Mouse (Mus musculus) lung, embryonic 15.5 days (tissue): ENCODE measurements around the gene Brsk2. TPM values are rescaled to one million over a fixed set of nuclear protein-coding genes. Genes with fewer than 3 reads are reported as not detected.

Experiments used
- ATAC-seq: fragments of 200-750 bp; cut with Nextera tagmentation; 2 replicates; pipeline ENCODE4 v1.8.0; 2017; ENCODE audit warnings: moderate number of reproducible peaks, borderline replicate concordance; ENCODE audit not compliant: low FRiP score, low TSS enrichment; ENCODE audit errors: extremely low read depth
- H3K27ac ChIP-seq: fragments of 300-500 bp; sonication (generic); 2 replicates; pipeline ENCODE4 v1.5.1; 2015; ENCODE audit warnings: moderate library complexity, mild to moderate bottlenecking, inconsistent platforms
- H3K27me3 ChIP-seq: fragments of 300-500 bp; sonication (generic); 2 replicates; pipeline ENCODE4 v1.6.1; 2015; ENCODE audit warnings: inconsistent platforms
- H3K36me3 ChIP-seq: fragments of 300-500 bp; sonication (generic); 2 replicates; pipeline ENCODE4 v1.6.1; 2015; ENCODE audit warnings: inconsistent platforms
- H3K4me1 ChIP-seq: fragments of 300-500 bp; sonication (generic); 2 replicates; pipeline ENCODE4 v1.6.1; 2015; ENCODE audit warnings: inconsistent platforms
- H3K4me2 ChIP-seq: fragments of 300-500 bp; sonication (generic); 2 replicates; pipeline ENCODE4 v1.6.1; 2015; ENCODE audit warnings: inconsistent platforms, mild to moderate bottlenecking, moderate library complexity
- H3K4me3 ChIP-seq: fragments of 300-500 bp; sonication (generic); 2 replicates; pipeline ENCODE4 v1.5.1; 2015; ENCODE audit warnings: mild to moderate bottlenecking, inconsistent platforms
- H3K9ac ChIP-seq: fragments of 300-500 bp; sonication (generic); 2 replicates; pipeline ENCODE4 v1.6.1; 2015; ENCODE audit warnings: inconsistent platforms
- H3K9me3 ChIP-seq: fragments of 300-500 bp; sonication (generic); 2 replicates; pipeline ENCODE4 v1.6.1; 2016; ENCODE audit warnings: inconsistent platforms
- WGBS: fragments of 180-500 bp; shearing (Covaris S2); methylation state at CpG from one replicate; pipeline ENCODE4 v1.1.7; 2015; 5-methylcytosine and 5-hydroxymethylcytosine counted together
- polyA plus RNA-seq: library from polyadenylated mRNA; unstranded; fragments of >200 nt; fragmentation: Nextera tagmentation; extraction: Ambion mirVana; gene quantifications from 2 replicates; pipeline ENCODE4 v1.2.1, GENCODE M21; 2015

Gene Brsk2
- polyA plus RNA-seq, 1 experiment from 2014 or later: 0.69 TPM

DNA sequence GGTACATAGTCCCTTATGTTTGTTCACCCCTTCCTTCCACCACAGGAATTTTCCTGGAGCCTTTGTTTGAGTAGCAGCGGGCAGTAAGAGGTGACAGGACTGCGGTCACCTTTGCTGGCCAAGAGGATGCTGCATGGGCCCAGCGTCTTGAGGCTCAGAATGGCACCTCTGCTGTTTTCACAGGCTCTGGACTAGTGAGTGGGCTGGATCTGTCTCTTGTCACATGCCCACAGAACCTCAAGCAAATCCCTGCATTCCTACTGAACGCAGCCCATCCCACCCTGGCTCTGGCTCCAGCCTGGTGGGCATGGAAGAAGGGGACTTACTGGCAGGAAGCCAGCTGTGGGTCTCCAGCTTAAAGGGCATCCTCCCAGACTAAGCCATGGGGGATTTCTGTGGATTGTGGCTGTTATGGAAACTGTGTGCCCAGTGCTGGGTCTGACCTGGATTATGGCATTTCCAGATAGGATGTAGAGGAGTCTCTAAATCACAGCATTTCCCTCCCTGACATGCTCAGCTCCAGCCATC, 8.0 kb downstream of the Brsk2 start:
- Histone ChIP-seq H3K27ac (no peak overlapping the region), H3K27me3 (peaks cover 11% of the 10 kb centered on the region; the same call in 1 of the 2 replicates), H3K4me2 (no peak overlapping the region), H3K9me3 (no peaks in the 10 kb centered on the region), H3K36me3 (no peaks in the 10 kb centered on the region), H3K4me3 (no peak overlapping the region), H3K4me1 (no peaks in the 10 kb centered on the region), H3K9ac (no peak overlapping the region)
- 78% methylated on average over 4 of the region's 4 CpGs for WGBS
- no peak for ATAC-seq

DNA sequence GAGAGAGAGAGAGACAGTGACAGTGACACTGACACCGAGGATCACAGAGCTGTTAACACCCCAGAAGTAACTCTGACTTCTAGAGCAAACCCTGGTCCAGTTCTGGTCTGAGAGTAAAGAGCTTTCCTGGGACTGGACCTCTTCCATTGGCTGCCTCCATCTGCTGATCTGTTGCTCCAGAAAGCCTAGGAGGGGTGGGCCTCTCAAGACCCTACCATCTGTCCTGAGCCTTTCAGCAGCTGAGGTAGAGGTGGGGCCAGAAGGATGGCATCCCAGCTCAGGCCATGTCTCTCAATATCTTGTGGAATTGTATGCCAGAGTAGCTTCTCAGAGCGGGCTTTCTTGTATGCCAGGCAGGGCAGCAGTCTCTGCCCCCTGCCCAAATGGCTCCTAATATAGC, 8.7 kb downstream of the Brsk2 start:
- 61% methylated on average over 2 of the region's 2 CpGs for WGBS
- peaks cover 5% of the 10 kb centered on the region; the same call in 1 of the 2 replicates for H3K27me3 ChIP-seq
- no peak for ATAC-seq
- H3K27ac ChIP-seq: no peak overlapping the region
- no peaks in the 10 kb centered on the region for H3K9me3 ChIP-seq
- no peaks in the 10 kb centered on the region for H3K4me1 ChIP-seq
- H3K4me3 ChIP-seq: no peak overlapping the region
- no peak overlapping the region for H3K4me2 ChIP-seq
- H3K9ac ChIP-seq: no peak overlapping the region
- no peaks in the 10 kb centered on the region for H3K36me3 ChIP-seq

DNA sequence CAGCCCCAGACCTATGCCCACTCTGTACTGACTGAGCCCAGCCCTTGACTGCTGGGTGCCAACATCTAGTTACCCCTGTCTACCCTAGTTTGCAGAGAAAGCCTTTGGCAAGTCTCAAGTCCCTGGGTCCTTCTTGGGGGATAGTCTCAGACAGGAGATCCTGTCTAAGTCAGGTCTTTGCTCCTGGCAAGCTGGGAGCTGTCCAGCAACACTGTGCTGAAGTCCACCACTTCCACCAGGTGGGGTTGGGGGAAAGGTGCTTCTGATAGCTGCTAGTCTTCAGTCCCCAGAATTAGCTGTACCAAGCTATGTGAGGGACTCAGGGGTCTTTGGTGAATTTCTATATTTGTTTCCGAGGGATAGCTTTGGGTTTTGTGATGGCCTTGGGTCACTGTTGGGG, 9.6 kb downstream of the Brsk2 start:
- no peak for ATAC-seq
- no peaks in the 10 kb centered on the region; the same call in 1 of the 2 replicates for H3K27me3 ChIP-seq
- no peak overlapping the region for H3K9ac ChIP-seq
- no peak overlapping the region for H3K4me2 ChIP-seq
- H3K4me3 ChIP-seq: no peak overlapping the region
- no peak overlapping the region for H3K27ac ChIP-seq
- H3K36me3 ChIP-seq: no peaks in the 10 kb centered on the region
- H3K4me1 ChIP-seq: no peaks in the 10 kb centered on the region
- 63% methylated on average over 1 of the region's 1 CpGs for WGBS
- no peaks in the 10 kb centered on the region for H3K9me3 ChIP-seq

DNA sequence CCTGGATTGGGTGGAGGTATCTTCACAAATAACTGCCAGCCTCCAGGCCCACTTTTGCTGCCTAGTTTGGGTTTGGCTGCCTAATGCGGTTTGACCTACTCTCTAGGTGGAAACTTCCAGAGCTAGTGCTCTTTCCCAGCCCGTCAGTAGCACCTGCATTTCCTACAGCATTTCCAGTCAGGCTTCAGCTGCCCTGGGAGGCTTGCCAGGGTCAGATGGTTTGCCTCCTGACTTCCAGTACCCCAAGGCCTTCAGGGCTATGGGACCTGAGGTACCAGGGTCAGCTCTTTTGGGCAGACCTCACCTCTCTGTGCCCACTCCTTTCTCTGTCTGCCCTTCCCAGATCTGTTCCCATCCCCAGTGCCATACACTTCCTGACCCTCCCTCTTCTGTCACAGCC, 11.4 kb downstream of the Brsk2 start:
- Histone ChIP-seq H3K9me3 (no peaks in the 10 kb centered on the region), H3K4me3 (no peak overlapping the region), H3K27ac (no peak overlapping the region), H3K4me2 (no peak overlapping the region), H3K27me3 (no peaks in the 10 kb centered on the region; the same call in 1 of the 2 replicates), H3K36me3 (no peaks in the 10 kb centered on the region), H3K9ac (no peak overlapping the region), H3K4me1 (no peaks in the 10 kb centered on the region)
- WGBS: 75% methylated on average over 2 of the region's 2 CpGs
- ATAC-seq: no peak

DNA sequence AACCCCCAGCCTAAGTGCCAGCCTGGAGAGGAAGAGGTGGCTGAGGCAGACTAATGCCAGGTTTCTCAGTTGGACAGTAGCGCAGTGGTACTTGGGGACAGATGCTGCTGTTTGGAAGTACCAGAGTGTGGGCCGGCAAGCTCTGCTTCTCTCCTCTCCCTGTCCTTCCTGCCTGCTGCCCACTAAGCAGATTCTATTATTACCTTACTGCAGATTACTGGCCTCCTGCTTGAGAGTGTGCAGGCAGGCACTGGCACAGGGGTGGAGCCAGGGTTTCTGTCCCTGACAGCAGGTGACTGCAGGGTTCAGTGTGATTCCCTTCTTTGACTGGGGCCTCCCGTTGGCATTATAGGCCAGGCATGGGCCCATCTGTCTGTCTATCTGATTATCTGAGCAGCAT, 11.9 kb downstream of the Brsk2 start:
- H3K27me3 ChIP-seq: no peaks in the 10 kb centered on the region; the same call in 1 of the 2 replicates
- 75% methylated on average over 3 of the region's 3 CpGs for WGBS

DNA sequence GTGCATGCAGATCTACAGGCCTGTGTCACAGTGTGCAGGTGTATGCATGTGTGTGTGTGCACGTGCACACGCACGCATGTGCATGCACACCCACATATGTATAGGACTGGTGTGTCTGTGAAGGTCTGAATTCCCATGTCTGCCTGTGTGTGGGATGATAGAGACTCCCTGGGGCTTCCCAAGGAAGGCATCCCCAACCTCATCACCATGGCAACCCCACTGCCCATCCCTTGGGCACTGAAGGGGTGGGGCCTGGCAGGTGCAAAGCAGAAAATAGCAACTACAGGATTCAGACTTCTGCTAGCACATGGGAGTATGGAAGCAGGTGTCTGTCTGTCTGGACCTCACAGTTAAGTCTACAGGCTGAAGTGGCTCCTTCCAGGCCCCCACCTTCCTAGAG, 13.0 kb downstream of the Brsk2 start:
- H3K27ac ChIP-seq: no peak overlapping the region
- no peak for ATAC-seq
- WGBS: 75% methylated on average over 3 of the region's 3 CpGs

More for the DNA sequence above, 11.9 kb downstream of the Brsk2 start:
- Histone ChIP-seq H3K9ac (no peak overlapping the region), H3K36me3 (no peaks in the 10 kb centered on the region), H3K9me3 (no peaks in the 10 kb centered on the region), H3K4me2 (no peak overlapping the region), H3K4me3 (no peak overlapping the region), H3K4me1 (no peaks in the 10 kb centered on the region), H3K27ac (no peak overlapping the region)
- ATAC-seq: no peak

DNA sequence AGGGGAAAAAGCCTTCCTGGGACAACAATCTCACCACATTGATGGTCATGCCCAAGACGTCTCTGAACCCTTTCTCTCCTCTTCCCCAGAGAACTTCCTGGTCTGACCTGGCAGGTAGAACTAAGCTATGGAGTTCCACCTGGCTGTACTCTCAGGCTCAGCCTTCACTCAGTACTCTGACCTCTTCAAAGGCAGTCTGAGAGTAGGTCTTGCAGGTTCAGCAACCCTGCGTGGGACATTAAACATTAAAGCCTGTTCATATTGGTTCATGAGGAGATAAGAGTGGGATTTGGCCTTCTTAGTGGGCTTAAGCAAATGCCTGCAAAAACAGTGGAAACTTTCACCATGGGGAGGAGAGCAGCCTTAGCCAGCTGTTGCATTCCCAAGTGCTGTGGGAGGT, 16.7 kb downstream of the Brsk2 start:
- 72% methylated on average over 2 of the region's 2 CpGs for WGBS
- Histone ChIP-seq H3K27ac (no peak overlapping the region), H3K9ac (no peak overlapping the region), H3K4me2 (no peak overlapping the region), H3K27me3 (no peaks in the 10 kb centered on the region), H3K36me3 (no peaks in the 10 kb centered on the region), H3K9me3 (no peaks in the 10 kb centered on the region), H3K4me3 (no peak overlapping the region), H3K4me1 (no peaks in the 10 kb centered on the region)
- no peak for ATAC-seq

More for the DNA sequence above, 13.0 kb downstream of the Brsk2 start:
- H3K27me3 ChIP-seq: no peaks in the 10 kb centered on the region; the same call in 1 of the 2 replicates
- H3K4me1 ChIP-seq: no peaks in the 10 kb centered on the region
- no peaks in the 10 kb centered on the region for H3K9me3 ChIP-seq
- no peak overlapping the region for H3K9ac ChIP-seq
- H3K36me3 ChIP-seq: no peaks in the 10 kb centered on the region
- H3K4me3 ChIP-seq: no peak overlapping the region
- H3K4me2 ChIP-seq: no peak overlapping the region

DNA sequence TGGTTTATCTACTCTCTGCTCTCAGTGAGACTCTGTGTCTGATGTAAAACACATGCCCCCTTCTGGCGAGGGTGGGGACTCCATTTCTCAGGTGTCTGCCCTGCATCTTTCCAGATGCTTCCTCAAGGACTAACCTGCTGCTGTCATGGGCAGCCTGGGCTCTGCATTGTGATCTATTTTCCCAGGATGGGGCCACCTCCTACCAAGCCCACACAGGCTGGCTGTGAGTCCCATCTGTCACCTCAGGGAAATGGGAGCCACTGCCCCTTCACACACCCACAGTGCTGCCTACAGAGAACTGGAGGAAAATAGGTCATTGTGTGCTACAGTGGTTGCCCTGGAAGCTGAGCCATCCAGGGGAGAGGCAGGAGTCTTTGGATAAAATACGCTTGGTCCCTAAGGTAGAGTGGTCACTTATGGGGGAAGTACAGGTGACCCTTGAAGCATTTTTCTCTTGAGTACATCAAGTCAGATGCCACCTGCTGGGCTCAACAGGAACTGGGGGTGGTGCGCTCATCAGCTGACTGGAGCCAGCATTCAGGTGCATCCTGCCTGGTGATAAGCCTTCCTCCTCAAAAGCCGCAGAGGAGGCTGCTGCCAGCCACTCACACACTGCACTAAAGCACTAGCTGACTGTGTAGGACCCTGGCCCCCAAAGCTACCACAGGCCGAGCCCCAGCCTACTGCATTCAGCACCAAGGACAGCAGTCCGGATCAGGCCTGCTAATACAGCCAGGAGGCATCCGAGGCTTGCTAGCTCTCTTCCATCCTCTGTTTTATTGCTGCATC, 23.5 kb downstream of the Brsk2 start:
- Histone ChIP-seq H3K27ac (no peak overlapping the region), H3K4me3 (no peak overlapping the region), H3K9ac (no peak overlapping the region), H3K4me1 (no peaks in the 10 kb centered on the region), H3K27me3 (no peaks in the 10 kb centered on the region), H3K4me2 (no peak overlapping the region), H3K9me3 (no peaks in the 10 kb centered on the region), H3K36me3 (no peaks in the 10 kb centered on the region)
- whole genome bisulfite sequencing: 23% methylated on average over 7 of the region's 7 CpGs
- ATAC-seq: no peak

DNA sequence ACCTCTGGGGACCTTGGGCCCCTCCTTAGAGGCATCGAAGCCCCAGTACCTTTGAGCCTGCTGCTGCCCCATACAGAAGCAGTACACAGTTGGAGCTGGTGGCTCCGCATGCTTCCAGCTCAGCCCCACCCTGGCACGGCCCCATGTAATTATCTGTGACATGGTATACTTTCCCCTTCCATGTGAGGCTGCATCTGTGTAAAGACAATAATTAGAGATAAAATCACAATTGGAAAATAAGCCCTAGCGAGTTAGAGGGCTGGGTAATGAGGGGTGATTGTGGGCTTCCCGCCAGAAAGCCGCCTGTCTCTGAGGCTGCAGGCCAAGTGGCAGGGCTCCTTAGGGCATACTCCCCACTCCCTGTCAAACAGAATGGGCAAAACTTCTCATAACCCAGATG, 28.5 kb downstream of the Brsk2 start:
- Histone ChIP-seq H3K4me3 (no peak overlapping the region), H3K36me3 (no peaks in the 10 kb centered on the region), H3K27me3 (no peaks in the 10 kb centered on the region), H3K4me1 (no peaks in the 10 kb centered on the region), H3K9me3 (no peaks in the 10 kb centered on the region), H3K27ac (no peak overlapping the region), H3K9ac (no peak overlapping the region), H3K4me2 (no peak overlapping the region)
- WGBS: 77% methylated on average over 6 of the region's 6 CpGs
- no peak for ATAC-seq

DNA sequence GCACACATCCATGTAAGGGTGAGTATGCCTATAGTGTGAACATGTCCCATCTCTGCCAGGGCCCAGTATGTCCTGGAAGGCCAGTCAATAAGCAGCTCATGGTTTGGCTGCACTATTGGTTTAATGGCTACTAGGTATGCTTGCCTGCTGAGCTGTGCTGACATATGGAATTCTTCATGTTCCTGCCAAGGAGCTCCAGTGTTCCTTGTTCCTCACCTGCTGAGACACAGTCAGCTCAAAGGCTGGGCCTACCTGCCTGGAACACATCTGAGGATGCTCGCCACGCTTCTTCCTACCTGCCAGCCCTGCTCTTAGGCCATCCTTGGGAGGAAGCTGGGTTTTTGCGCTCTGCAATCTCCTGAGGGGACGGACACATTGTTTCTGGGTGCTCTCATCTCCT, 29.7 kb downstream of the Brsk2 start:
- no peaks in the 10 kb centered on the region for H3K27me3 ChIP-seq
- H3K4me3 ChIP-seq: no peak overlapping the region
- ATAC-seq: no peak
- no peak overlapping the region for H3K4me2 ChIP-seq
- no peak overlapping the region for H3K27ac ChIP-seq
- H3K9me3 ChIP-seq: no peaks in the 10 kb centered on the region
- WGBS: 87% methylated on average over 4 of the region's 4 CpGs
- H3K9ac ChIP-seq: no peak overlapping the region
- H3K4me1 ChIP-seq: no peaks in the 10 kb centered on the region
- H3K36me3 ChIP-seq: no peaks in the 10 kb centered on the region

DNA sequence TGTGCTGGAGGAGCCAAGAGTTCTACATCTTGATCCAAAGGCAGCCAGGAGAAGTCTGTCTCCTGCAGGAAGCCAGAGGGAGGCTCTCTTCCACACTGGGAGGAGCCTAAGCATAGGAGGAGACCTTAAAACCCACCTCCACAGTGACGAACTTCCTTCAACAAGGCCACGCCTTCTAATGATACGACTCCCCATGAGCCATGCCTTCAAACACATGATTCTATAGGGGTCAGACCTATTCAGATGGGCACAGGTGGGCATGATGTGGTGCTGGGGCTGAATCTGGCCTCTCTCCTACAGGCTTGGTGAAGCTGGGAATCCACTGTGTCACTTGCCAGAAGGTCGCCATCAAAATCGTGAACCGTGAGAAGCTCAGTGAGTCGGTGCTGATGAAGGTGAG, 31.7 kb downstream of the Brsk2 start:
- H3K9ac ChIP-seq: no peak overlapping the region
- no peaks in the 10 kb centered on the region for H3K27me3 ChIP-seq
- no peak overlapping the region for H3K4me3 ChIP-seq
- H3K9me3 ChIP-seq: no peaks in the 10 kb centered on the region
- 82% methylated on average over 7 of the region's 7 CpGs for WGBS
- no peak overlapping the region for H3K27ac ChIP-seq
- no peak overlapping the region for H3K4me2 ChIP-seq
- ATAC-seq: no peak
- H3K36me3 ChIP-seq: no peaks in the 10 kb centered on the region
- no peaks in the 10 kb centered on the region for H3K4me1 ChIP-seq

DNA sequence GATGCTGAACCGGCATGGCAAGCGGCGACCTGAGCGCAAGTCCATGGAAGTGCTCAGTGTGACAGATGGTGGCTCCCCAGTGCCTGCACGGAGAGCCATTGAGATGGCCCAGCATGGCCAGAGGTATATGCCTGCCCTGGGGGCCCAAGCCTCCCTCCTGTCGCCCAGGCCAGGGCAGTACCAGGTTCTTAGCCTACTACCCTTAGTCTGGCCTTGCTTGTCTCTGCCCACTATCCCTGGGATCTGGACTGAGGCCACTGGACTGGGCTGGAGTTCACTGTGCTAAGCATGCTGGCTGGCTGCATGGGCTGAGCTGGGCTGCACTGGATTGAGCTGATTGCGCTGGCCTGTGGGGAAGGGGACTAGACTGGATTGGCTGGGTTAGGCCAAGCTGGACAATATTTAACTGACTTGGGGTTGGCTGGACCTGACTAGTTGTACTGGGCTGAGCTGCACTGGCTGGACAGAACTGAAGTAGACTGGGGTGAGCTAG, 38.8 kb downstream of the Brsk2 start:
- ATAC-seq: no peak
- Histone ChIP-seq H3K9me3 (no peaks in the 10 kb centered on the region), H3K4me2 (no peak overlapping the region), H3K27me3 (no peaks in the 10 kb centered on the region), H3K4me3 (no peak overlapping the region), H3K36me3 (no peaks in the 10 kb centered on the region), H3K27ac (no peak overlapping the region), H3K9ac (no peak overlapping the region), H3K4me1 (no peaks in the 10 kb centered on the region)
- WGBS: 81% methylated on average over 7 of the region's 7 CpGs
